Mouse (Mus musculus) testis, adult 2 months (tissue): ENCODE results near the gene Mindy4.

ENCODE experiments used
- CTCF ChIP-seq: fragments of 200-500 bp; IDR thresholded peaks from 2 replicates; pipeline ENCODE4 v1.5.1; 2012; ENCODE audit warnings: low read depth, mild to moderate bottlenecking, inconsistent platforms, low read length, moderate library complexity; ENCODE audit not compliant: control insufficient read depth, insufficient read depth, insufficient replicate concordance
- POLR2A ChIP-seq: fragments of 200-500 bp; IDR thresholded peaks from 2 replicates; pipeline ENCODE4 v1.6.1; 2012; ENCODE audit warnings: low read depth, mild to moderate bottlenecking, inconsistent platforms, low read length, moderate library complexity; ENCODE audit not compliant: control insufficient read depth

DNA sequence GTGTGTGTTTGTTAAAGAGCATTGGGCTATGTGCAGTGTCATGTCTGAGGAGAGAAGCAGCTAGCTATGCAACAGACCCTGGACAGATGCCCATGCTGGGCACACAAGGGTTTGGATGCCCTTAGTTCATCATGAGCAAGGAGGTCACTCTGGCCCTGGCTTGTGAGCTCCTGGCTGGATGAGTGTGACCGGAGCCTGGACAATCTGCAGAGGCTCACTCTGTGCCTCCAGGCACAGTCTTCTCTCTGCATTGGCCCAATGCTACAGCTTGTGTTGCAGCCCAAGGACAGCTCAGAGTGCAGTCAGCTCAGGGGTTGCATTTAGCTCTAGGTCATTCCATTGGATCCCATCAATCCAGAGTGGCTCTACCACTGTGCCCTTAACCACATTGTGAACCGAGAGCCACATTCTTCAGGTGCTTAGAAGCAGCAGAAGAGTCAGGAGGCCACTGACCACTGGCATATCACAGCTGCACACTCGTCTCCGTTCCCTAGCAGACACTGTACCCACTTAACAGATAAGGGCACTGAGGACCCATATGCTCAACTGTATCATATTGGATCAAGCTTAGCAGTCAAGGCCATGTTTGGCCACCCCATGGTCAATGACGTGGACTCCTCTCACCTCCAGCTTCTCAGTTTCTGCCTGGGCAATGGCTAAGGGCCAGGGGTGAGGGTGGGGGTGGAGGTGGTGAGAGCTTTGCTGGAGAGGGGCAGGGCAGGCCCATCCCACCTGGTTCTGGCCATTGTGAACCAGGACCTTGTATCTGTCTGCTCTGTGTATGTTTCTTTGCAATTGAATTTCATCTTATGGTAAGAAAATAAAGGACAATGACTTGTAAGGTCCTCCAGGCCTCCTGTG is 144.8 kb downstream of the Mindy4 start:
- TF ChIP-seq POLR2A = no peak
- TF ChIP-seq CTCF = no peak
